Mouse (Mus musculus): ENCODE data around the gene Psmb8. TPM values are rescaled to one million over a fixed set of nuclear protein-coding genes. Genes with fewer than 3 reads are reported as not detected.

Psmb8 gene
- polyA plus RNA-seq, 1 experiment, result 293 TPM

- no peak for TF ChIP-seq POLR2A (IDR thresholded peaks at IDR 0.05; ENCODE audit: low read depth, low read length)
- TF ChIP-seq CTCF (IDR thresholded peaks at IDR 0.05; ENCODE audit: extremely low read depth, insufficient read length, insufficient replicate concordance, low read depth, low read length), result no peak
- Histone ChIP-seq H3K27ac (ENCODE audit: insufficient read depth, low read depth, low read length) (no peak overlapping the region), H3K27me3 (ENCODE audit: control insufficient read depth, insufficient read depth, low read length) (no peaks in the 10 kb centered on the region), H3K4me1 (ENCODE audit: control insufficient read depth, insufficient read depth, insufficient read length, low read length) (no peaks in the 10 kb centered on the region), H3K4me3 (ENCODE audit: low read depth, low read length) (no peak overlapping the region), H3K36me3 (ENCODE audit: control insufficient read depth, insufficient read depth, low read length) (no peaks in the 10 kb centered on the region)
- 50% methylated on average over 3 of the region's 3 CpGs for WGBS
These were observed 51.8 kb downstream of the Psmb8 start for GRCm38 (mm10) chr17:34249361-34249760.

GRCm38 (mm10) chr17:34249878-34250277, 52.4 kb downstream of the Psmb8 start:
- H3K36me3 ChIP-seq (ENCODE audit: control insufficient read depth, insufficient read depth, low read length), result no peaks in the 10 kb centered on the region
- 13% methylated on average over 4 of the region's 4 CpGs for WGBS
- TF ChIP-seq CTCF (IDR thresholded peaks at IDR 0.05; ENCODE audit: extremely low read depth, insufficient read length, insufficient replicate concordance, low read depth, low read length) (no peak), POLR2A (IDR thresholded peaks at IDR 0.05; ENCODE audit: low read depth, low read length) (no peak)
- H3K27me3 ChIP-seq (ENCODE audit: control insufficient read depth, insufficient read depth, low read length), result no peaks in the 10 kb centered on the region
- no peaks in the 10 kb centered on the region for H3K4me1 ChIP-seq (ENCODE audit: control insufficient read depth, insufficient read depth, insufficient read length, low read length)
- no peak overlapping the region for H3K4me3 ChIP-seq (ENCODE audit: low read depth, low read length)
- no peak overlapping the region for H3K27ac ChIP-seq (ENCODE audit: insufficient read depth, low read depth, low read length)

Other genes starting within 250 kb of the Psmb8 start
- 14.8 and 24.6 TPM in 2 replicates for gene B3galt4, start 246.2 kb upstream of the Psmb8 start, polyA plus RNA-seq (2012; rRNA removed)
- 28.4 and 52.3 TPM in 2 replicates for gene Vps52, start 241.9 kb upstream of the Psmb8 start, polyA plus RNA-seq (2012; rRNA removed)
- gene Rps18, start 241.7 kb upstream of the Psmb8 start, polyA plus RNA-seq (2012; rRNA removed), result 509 and 766 TPM in 2 replicates
- gene H2-K1, start 197.4 kb upstream of the Psmb8 start, polyA plus RNA-seq (2012; rRNA removed), result 2,533 and 6,705 TPM in 2 replicates
- gene Ring1, start 173.0 kb upstream of the Psmb8 start, polyA plus RNA-seq (2012; rRNA removed), result 15.5 and 29.9 TPM in 2 replicates
- gene H2-Ke6, start 169.7 kb upstream of the Psmb8 start, polyA plus RNA-seq (2012; rRNA removed), result 52.4 and 75.8 TPM in 2 replicates
- gene Slc39a7, start 166.0 kb upstream of the Psmb8 start, polyA plus RNA-seq (2012; rRNA removed), result 81.5 and 119 TPM in 2 replicates
- 26.3 and 64.2 TPM in 2 replicates for gene Rxrb, start 165.9 kb upstream of the Psmb8 start, polyA plus RNA-seq (2012; rRNA removed)
- gene Col11a2, start 158.3 kb upstream of the Psmb8 start, polyA plus RNA-seq (2012; rRNA removed), result 0.90 and 2.4 TPM in 2 replicates
- gene H2-Oa, start 105.4 kb upstream of the Psmb8 start, polyA plus RNA-seq (2012; rRNA removed), result 7.2 and 16.6 TPM in 2 replicates
- gene H2-DMa, start 78.2 kb upstream of the Psmb8 start, polyA plus RNA-seq (2012; rRNA removed), result 35.4 and 169 TPM in 2 replicates
- 41.2 and 73.1 TPM in 2 replicates for gene Brd2, start 75.1 kb upstream of the Psmb8 start, polyA plus RNA-seq (2012; rRNA removed)
- gene H2-DMb2, start 54.4 kb upstream of the Psmb8 start, polyA plus RNA-seq (2012; rRNA removed), result 12.7 and 25.4 TPM in 2 replicates
- 39.0 and 281 TPM in 2 replicates for gene H2-DMb1, start 44.6 kb upstream of the Psmb8 start, polyA plus RNA-seq (2012; rRNA removed)
- 35.1 and 100 TPM in 2 replicates for gene Tap1, start 10.2 kb upstream of the Psmb8 start, polyA plus RNA-seq (2012; rRNA removed)
- gene Psmb9, start 10.0 kb upstream of the Psmb8 start, polyA plus RNA-seq (2012; rRNA removed), result 112 and 204 TPM in 2 replicates
- gene Tap2, start 5.8 kb downstream of the Psmb8 start, polyA plus RNA-seq (2012; rRNA removed), result 30.4 and 66.1 TPM in 2 replicates
- gene H2-Ob, start 41.2 kb downstream of the Psmb8 start, polyA plus RNA-seq (2012; rRNA removed), result 5.3 and 13.7 TPM in 2 replicates
- 860 and 5,426 TPM in 2 replicates for gene H2-Ab1, start 60.0 kb downstream of the Psmb8 start, polyA plus RNA-seq (2012; rRNA removed)
- 155 and 792 TPM in 2 replicates for gene H2-Aa, start 90.1 kb downstream of the Psmb8 start, polyA plus RNA-seq (2012; rRNA removed)
- gene H2-Eb1, start 108.1 kb downstream of the Psmb8 start, polyA plus RNA-seq (2012; rRNA removed), result 91.6 and 398 TPM in 2 replicates
- gene H2-Eb2, start 127.9 kb downstream of the Psmb8 start, polyA plus RNA-seq (2012; rRNA removed), result 0.44 and 1.2 TPM in 2 replicates
- gene Btnl2, start 157.1 kb downstream of the Psmb8 start, polyA plus RNA-seq (2012; rRNA removed), result 43.4 and 105 TPM in 2 replicates
- 78.7 and 178 TPM in 2 replicates for gene Btnl1, start 179.4 kb downstream of the Psmb8 start, polyA plus RNA-seq (2012; rRNA removed)
- gene BC051142, start 201.1 kb downstream of the Psmb8 start, polyA plus RNA-seq (2012; rRNA removed), result not detected in 2 replicates